Mouse (Mus musculus): Measurements from ENCODE around the gene Atp6v1e1. TPM values are rescaled to one million over a fixed set of nuclear protein-coding genes. Genes with fewer than 3 reads are reported as not detected.

The Atp6v1e1 gene
- polyA plus RNA-seq, 1 experiment: 33.7 TPM

- H3K4me1 ChIP-seq (ENCODE audit: control insufficient read depth, insufficient read depth, low read length): no peaks in the 10 kb centered on the region
- H3K4me3 ChIP-seq (ENCODE audit: control insufficient read depth, low read depth, low read length): no peak overlapping the region
- TF ChIP-seq POLR2A (IDR thresholded peaks at IDR 0.05; ENCODE audit: control insufficient read depth, low read depth, low read length): no peak
- TF ChIP-seq CTCF (IDR thresholded peaks at IDR 0.05; ENCODE audit: control insufficient read depth, insufficient read depth, insufficient replicate concordance, low read depth, low read length): no peak
- no peaks in the 10 kb centered on the region; the same call in 1 of the 2 replicates for H3K36me3 ChIP-seq (ENCODE audit: control insufficient read depth, insufficient read depth, low read length)
- no peaks in the 10 kb centered on the region for H3K27me3 ChIP-seq (ENCODE audit: control insufficient read depth, insufficient read depth, low read length)
- no peak overlapping the region for H3K27ac ChIP-seq (ENCODE audit: control insufficient read depth, insufficient read depth, low read depth, low read length)
Observed at GRCm38 (mm10) chr6:120769972-120770371, 52.6 kb downstream of the Atp6v1e1 start.

DNA sequence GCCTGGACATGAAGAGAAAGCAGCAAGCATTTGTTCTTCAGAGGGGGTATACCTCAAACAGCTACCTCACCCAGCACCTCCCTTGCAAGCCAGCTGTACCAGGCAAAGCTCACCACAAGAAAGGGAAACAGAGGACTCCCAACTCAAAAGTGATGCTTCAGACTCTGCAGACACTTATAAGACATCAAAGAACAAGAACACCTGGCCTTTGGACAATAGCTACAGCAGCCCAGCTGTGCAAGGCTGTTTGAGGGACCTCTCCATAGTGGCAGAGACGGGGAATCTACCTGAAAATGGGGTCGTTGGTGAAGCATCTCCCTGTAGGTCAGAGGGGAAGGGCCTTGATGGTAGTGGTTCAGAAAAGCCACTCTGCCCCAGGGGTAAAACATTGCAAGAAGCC is 61.4 kb downstream of the Atp6v1e1 start:
- no peaks in the 10 kb centered on the region for H3K27me3 ChIP-seq (ENCODE audit: control insufficient read depth, insufficient read depth, low read length)
- no peak for TF ChIP-seq CTCF (IDR thresholded peaks at IDR 0.05; ENCODE audit: control insufficient read depth, insufficient read depth, insufficient replicate concordance, low read depth, low read length)
- TF ChIP-seq POLR2A (IDR thresholded peaks at IDR 0.05; ENCODE audit: control insufficient read depth, low read depth, low read length): no peak
- no peaks in the 10 kb centered on the region for H3K4me1 ChIP-seq (ENCODE audit: control insufficient read depth, insufficient read depth, low read length)
- H3K27ac ChIP-seq (ENCODE audit: control insufficient read depth, insufficient read depth, low read depth, low read length): no peak overlapping the region
- no peak overlapping the region for H3K4me3 ChIP-seq (ENCODE audit: control insufficient read depth, low read depth, low read length)
- peaks cover 1% of the 10 kb centered on the region; the same call in 1 of the 2 replicates for H3K36me3 ChIP-seq (ENCODE audit: control insufficient read depth, insufficient read depth, low read length)

GRCm38 (mm10) chr6:120746416-120746815 is 76.2 kb downstream of the Atp6v1e1 start:
- TF ChIP-seq POLR2A (IDR thresholded peaks at IDR 0.05; ENCODE audit: control insufficient read depth, low read depth, low read length): no peak
- TF ChIP-seq CTCF (IDR thresholded peaks at IDR 0.05; ENCODE audit: control insufficient read depth, insufficient read depth, insufficient replicate concordance, low read depth, low read length): no peak
- no peaks in the 10 kb centered on the region for H3K27me3 ChIP-seq (ENCODE audit: control insufficient read depth, insufficient read depth, low read length)
- no peaks in the 10 kb centered on the region for H3K36me3 ChIP-seq (ENCODE audit: control insufficient read depth, insufficient read depth, low read length)
- H3K4me1 ChIP-seq (ENCODE audit: control insufficient read depth, insufficient read depth, low read length): no peaks in the 10 kb centered on the region
- H3K27ac ChIP-seq (ENCODE audit: control insufficient read depth, insufficient read depth, low read depth, low read length): no peak overlapping the region
- H3K4me3 ChIP-seq (ENCODE audit: control insufficient read depth, low read depth, low read length): no peak overlapping the region

Other genes with a start within 250 kb of the Atp6v1e1 start
- 16.7 and 16.8 TPM in 2 replicates for gene Cecr2, start 156.4 kb downstream of the Atp6v1e1 start, polyA plus RNA-seq (2012; rRNA removed)
- gene Slc25a18, start 49.2 kb downstream of the Atp6v1e1 start, polyA plus RNA-seq (2012; rRNA removed): 5.8 and 6.5 TPM in 2 replicates
- gene Bcl2l13, start 13.4 kb upstream of the Atp6v1e1 start, polyA plus RNA-seq (2012; rRNA removed): 23.8 and 27.9 TPM in 2 replicates
- 2.6 and 3.6 TPM in 2 replicates for gene Bid, start 94.1 kb upstream of the Atp6v1e1 start, polyA plus RNA-seq (2012; rRNA removed)

Data from testis, adult 2 months (tissue).